Mouse (Mus musculus): ENCODE measurements at regions not wholly inside any gene's neighbourhood (a gene's known extent, or its start where the extent isn't known, plus 50 kb on each side); places are given as distances from the start of the nearest gene placed in this dataset.
"Not testable (repeated sequence)": the region's sequence is repeated elsewhere in the genome, so short reads cannot be mapped to it uniquely, and the experiment has no call there.

- ATAC-seq (replicated peaks; ENCODE audit: low FRiP score, low TSS enrichment, poor library complexity, severe bottlenecking) = 0 out of 2 replicates have a peak, but pooled peaks have one; percentile 27
Measured at GRCm38 (mm10) chr12:77094999-77095915, 133.3 kb upstream of the Max start.

- no peak for ATAC-seq (replicated peaks; ENCODE audit: low FRiP score, low TSS enrichment, poor library complexity, severe bottlenecking)
Measured at GRCm38 (mm10) chr12:77094168-77094567, 132.2 kb upstream of the Max start.

GRCm38 (mm10) chr12:77092741-77093140 lies 130.7 kb upstream of the Max start:
- no peak for ATAC-seq (replicated peaks; ENCODE audit: low FRiP score, low TSS enrichment, poor library complexity, severe bottlenecking)

- no peak for ATAC-seq (replicated peaks; ENCODE audit: low FRiP score, low TSS enrichment, poor library complexity, severe bottlenecking)
Measured at GRCm38 (mm10) chr12:77092143-77092542, 130.1 kb upstream of the Max start.

- no peak for ATAC-seq (replicated peaks; ENCODE audit: low FRiP score, low TSS enrichment, poor library complexity, severe bottlenecking)
Measured at GRCm38 (mm10) chr12:77091700-77092099, 129.7 kb upstream of the Max start.

- ATAC-seq (replicated peaks; ENCODE audit: low FRiP score, low TSS enrichment, poor library complexity, severe bottlenecking) = no peak
Measured at GRCm38 (mm10) chr12:77090525-77090924, 128.5 kb upstream of the Max start.

- ATAC-seq (replicated peaks; ENCODE audit: low FRiP score, low TSS enrichment, poor library complexity, severe bottlenecking) = peak; percentile 51
Measured at GRCm38 (mm10) chr12:77089624-77090278, 127.8 kb upstream of the Max start.

GRCm38 (mm10) chr12:77088452-77088851 lies 126.5 kb upstream of the Max start:
- no peak for ATAC-seq (replicated peaks; ENCODE audit: low FRiP score, low TSS enrichment, poor library complexity, severe bottlenecking)

GRCm38 (mm10) chr12:77086931-77087330 lies 124.9 kb upstream of the Max start:
- ATAC-seq (replicated peaks; ENCODE audit: low FRiP score, low TSS enrichment, poor library complexity, severe bottlenecking) = not testable (repeated sequence)

- 0 out of 2 replicates have a peak, but pooled peaks have one; percentile 39 for ATAC-seq (replicated peaks; ENCODE audit: low FRiP score, low TSS enrichment, poor library complexity, severe bottlenecking)
Measured at GRCm38 (mm10) chr12:77085894-77086293, 123.9 kb upstream of the Max start.

GRCm38 (mm10) chr12:77085244-77085643 lies 123.2 kb upstream of the Max start:
- peak; percentile 58 for ATAC-seq (replicated peaks; ENCODE audit: low FRiP score, low TSS enrichment, poor library complexity, severe bottlenecking)

GRCm38 (mm10) chr12:77084744-77085143 lies 122.7 kb upstream of the Max start:
- ATAC-seq (replicated peaks; ENCODE audit: low FRiP score, low TSS enrichment, poor library complexity, severe bottlenecking) = no peak

- no peak for ATAC-seq (replicated peaks; ENCODE audit: low FRiP score, low TSS enrichment, poor library complexity, severe bottlenecking)
Measured at GRCm38 (mm10) chr12:77084343-77084742, 122.3 kb upstream of the Max start.

GRCm38 (mm10) chr12:77083760-77084159 lies 121.8 kb upstream of the Max start:
- ATAC-seq (replicated peaks; ENCODE audit: low FRiP score, low TSS enrichment, poor library complexity, severe bottlenecking) = peak; percentile 11; the same call in 1 of the 2 replicates

- no peak for ATAC-seq (replicated peaks; ENCODE audit: low FRiP score, low TSS enrichment, poor library complexity, severe bottlenecking)
Measured at GRCm38 (mm10) chr12:77081774-77082173, 119.8 kb upstream of the Max start.

GRCm38 (mm10) chr12:77079481-77079880 lies 117.5 kb upstream of the Max start:
- ATAC-seq (replicated peaks; ENCODE audit: low FRiP score, low TSS enrichment, poor library complexity, severe bottlenecking) = no peak

- ATAC-seq (replicated peaks; ENCODE audit: low FRiP score, low TSS enrichment, poor library complexity, severe bottlenecking) = no peak
Measured at GRCm38 (mm10) chr12:77076678-77077077, 114.7 kb upstream of the Max start.

GRCm38 (mm10) chr12:77074602-77075001 lies 112.6 kb upstream of the Max start:
- no peak for ATAC-seq (replicated peaks; ENCODE audit: low FRiP score, low TSS enrichment, poor library complexity, severe bottlenecking)

GRCm38 (mm10) chr12:77071700-77072099 lies 109.7 kb upstream of the Max start:
- ATAC-seq (replicated peaks; ENCODE audit: low FRiP score, low TSS enrichment, poor library complexity, severe bottlenecking) = no peak

- ATAC-seq (replicated peaks; ENCODE audit: low FRiP score, low TSS enrichment, poor library complexity, severe bottlenecking) = no peak
Measured at GRCm38 (mm10) chr12:77067938-77068337, 105.9 kb upstream of the Max start.

- ATAC-seq (replicated peaks; ENCODE audit: low FRiP score, low TSS enrichment, poor library complexity, severe bottlenecking) = peak; percentile 82
Measured at GRCm38 (mm10) chr12:77067115-77067514, 105.1 kb upstream of the Max start.

Data from megakaryocyte-erythroid progenitor cell, adult 5-6 weeks (primary cell).